Mouse (Mus musculus) layer of hippocampus, adult 9-11 months (tissue): ENCODE results near the gene Smg6.
A peak's percentile ranks its signal among the peaks of the same experiment; 100 is the strongest.
"Not testable (repeated sequence)": the region's sequence is repeated elsewhere in the genome, so short reads cannot be mapped to it uniquely, and the experiment has no call there.

ENCODE experiments used
- DNase-seq: peaks from one replicate; pipeline ENCODE4 v3.0.0; 2022

The Smg6 gene

DNA sequence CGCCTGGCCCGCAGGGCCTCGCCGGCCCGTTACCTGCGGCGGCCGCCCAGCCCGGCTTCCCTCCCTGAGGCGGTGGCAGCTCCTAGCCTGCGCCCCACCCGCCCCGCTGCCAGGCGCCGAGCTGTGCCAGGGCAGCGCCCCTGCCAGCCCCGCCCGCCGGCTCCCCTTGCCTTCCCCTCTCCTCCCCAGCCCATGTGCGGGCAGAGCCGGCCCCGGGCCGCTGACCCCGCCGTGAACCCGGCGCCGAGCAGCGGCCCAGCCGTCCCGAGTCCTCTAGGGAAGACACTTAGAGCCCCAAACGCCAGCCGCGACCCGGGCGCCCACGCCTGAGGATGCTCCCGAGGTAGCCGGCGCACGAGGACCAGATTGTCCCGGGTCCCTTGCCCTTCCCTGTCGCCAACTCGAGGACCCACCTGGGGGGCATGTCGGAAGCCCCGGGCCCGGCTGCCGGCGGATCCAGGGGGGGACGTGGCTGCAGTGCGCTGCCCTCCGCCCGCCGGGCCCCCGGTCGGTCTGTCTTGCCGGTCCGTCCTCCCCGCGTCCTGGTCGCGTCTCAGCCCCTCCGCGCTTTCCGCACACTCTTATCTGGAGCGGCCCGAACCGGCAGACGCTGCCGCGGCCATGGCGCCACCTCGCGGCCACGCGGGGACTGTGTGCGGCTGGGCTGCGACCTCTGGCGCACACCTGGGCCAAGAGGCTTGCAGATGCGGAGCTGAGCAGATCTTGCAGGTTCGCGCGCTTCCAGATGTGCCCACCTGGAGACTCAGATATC, 243.2 kb downstream of the Smg6 start:
- no peak for DNase-seq

GRCm38 (mm10) chr11:75169405-75170080, 243.9 kb downstream of the Smg6 start, which contains the start of gene Hic1:
Hic1 (minus strand) TSS chr11:75169519.
- no peak for DNase-seq

- DNase-seq, result peak; percentile 93
These were observed 244.6 kb downstream of the Smg6 start for GRCm38 (mm10) chr11:75170136-75170751.

GRCm38 (mm10) chr11:75171186-75171865, 245.7 kb downstream of the Smg6 start:
- no peak for DNase-seq

DNA sequence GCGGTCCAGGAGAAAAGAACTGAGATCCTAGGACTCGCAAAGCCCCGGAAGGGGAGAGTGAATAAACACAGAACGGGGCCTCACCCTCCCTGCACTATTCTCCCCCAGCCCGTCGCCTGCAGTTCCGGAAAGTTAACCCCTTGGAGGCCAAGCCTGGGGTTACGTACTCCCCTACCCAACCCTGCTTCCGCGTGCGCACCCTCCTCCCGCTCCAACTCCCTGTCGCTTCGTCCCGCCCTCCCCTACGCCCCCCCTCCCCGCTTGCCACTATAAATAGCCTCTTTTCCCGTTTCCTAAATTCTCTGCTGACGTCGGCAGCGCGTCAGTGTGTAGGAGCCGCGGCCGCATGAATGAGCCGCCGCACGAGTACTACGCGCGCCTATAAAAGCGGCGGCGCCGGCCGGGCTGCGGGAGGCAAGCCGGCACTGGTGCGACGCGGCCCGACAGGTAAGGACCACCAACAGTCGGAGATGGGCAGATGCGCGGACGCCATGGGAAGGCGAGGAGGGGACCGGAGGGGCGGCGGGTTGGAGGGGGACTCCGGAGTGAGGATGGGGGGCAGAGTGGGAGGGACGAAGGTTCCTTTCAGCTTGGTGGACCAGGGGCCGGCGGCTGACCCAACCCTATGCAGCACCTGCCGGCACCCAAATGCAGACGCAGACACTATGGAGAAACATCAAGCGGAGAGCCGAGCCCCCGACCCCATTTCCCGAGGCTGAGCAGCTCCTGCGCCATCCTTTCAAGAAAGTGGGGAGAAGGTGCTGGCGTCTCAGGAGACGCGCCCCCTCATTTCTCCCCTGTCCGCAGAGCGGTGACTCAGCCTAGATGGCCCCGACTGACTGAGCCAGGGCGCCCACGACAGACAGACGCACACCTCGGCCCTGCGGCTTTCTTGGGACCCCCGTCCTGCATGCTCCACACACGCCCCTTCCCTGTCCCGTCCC, 246.8 kb downstream of the Smg6 start:
- peak; percentile 65 for DNase-seq

GRCm38 (mm10) chr11:75173095-75173798, 247.6 kb downstream of the Smg6 start:
- peak; percentile 97 for DNase-seq

- no peak for DNase-seq
These were observed 248.2 kb downstream of the Smg6 start for GRCm38 (mm10) chr11:75173799-75174165.

- DNase-seq, result not testable (repeated sequence)
These were observed 249.0 kb downstream of the Smg6 start for GRCm38 (mm10) chr11:75174574-75174973.

DNA sequence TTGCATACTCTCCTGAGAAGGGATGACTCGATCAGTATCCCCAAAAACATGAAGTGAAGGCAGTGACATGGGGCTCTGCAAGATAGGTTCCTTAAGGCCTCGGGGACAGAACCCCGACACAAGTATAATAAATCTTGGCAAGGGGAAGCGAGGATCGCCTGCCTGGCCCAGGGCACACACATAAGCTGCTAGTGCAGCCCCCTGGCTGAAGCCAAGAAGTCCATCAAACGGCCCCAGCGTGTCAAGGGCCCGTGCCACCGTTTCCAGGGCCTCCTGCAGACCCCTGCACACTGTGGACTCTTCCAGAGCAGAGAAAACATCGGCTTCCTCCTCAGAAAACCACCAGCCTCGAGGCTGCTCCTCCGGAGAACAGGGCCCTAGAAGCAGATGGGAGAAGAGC, 252.4 kb downstream of the Smg6 start:
- no peak for DNase-seq

DNA sequence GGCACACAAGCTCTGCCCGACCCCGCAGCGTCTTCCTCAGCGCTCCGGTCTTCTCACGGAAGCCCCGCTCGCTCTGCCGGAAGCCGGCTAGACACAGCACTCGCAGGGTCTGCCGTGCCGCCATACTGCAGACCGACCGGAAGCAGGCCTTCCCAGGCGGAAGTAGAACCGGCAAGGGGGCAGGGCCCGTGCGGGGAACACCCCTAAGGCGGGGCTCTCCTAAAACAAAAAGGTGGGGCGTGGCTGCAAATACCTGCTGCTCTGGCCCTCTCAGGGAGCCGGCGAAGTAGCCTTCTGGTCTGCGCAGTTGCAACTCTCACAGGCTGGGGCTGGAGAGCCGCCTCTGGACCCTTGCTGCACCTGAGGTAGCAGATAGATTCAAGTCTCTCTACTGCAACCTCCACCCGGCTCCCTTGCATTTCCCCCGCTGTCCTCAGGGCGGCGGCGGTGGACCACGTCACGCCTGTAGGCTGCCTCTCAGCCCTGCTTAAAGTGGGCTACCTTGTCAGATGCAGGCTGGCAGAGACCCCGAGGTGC, 253.1 kb downstream of the Smg6 start, which contains the start of gene Ovca2:
Ovca2 (minus strand) TSS at position 164 of the 537 bp plus-strand sequence.
- peak; percentile 93 for DNase-seq

- peak; percentile 87 for DNase-seq
These were observed 258.4 kb downstream of the Smg6 start for GRCm38 (mm10) chr11:75183917-75184570.

- no peak for DNase-seq
These were observed 258.9 kb downstream of the Smg6 start for GRCm38 (mm10) chr11:75184573-75184972.

DNA sequence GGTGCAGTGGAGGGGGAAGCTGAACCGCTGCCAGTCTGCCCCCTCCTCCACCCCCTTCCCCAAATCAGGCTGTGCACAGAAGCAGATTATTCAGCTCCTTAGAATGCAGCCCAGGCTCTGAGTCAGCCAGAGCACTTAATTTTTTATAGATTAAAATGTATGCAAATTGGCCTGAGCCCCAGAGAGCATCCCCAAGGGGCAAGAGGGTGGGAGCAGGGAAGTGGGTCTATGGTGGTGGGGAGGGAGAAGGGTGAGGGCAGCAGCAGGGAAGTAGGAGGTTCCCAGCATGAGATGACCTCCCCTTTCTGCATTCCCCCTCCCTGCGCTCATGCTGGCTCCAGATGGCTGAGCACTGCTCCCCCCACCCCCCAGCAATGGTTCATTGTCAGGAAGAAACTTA, 259.4 kb downstream of the Smg6 start:
- no peak for DNase-seq

DNA sequence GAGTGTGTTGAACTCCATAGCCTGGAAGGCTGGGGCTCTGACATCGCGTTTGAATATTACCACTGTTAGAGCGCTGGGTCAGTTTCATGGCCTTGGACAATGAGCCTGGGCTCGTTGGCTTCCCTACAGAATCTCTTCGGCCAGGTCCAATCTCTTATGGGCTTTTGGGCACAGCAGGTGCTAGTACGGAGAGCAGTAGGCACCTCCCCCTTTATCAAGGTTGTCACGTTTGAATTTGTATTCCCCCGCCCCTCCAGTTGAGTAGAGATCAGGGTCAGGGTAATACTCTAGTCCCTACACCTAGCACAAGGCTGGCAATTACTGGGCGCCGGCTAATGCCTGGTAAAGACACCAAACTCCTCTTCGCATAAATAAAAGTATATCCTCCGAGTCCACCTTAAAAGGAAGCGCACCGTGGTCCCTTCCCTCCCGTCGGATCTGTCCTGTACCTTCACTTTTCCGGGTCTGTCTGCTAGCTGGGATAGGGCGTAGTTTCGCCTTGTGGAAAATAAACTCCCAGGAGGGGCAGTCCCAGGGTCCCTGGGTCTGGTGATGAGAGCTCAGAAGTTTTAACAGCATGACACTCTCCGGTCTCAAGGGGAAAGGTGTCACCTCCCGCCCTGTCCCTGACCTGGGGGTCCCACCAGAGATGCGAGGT, 264.2 kb downstream of the Smg6 start:
- no peak for DNase-seq

DNA sequence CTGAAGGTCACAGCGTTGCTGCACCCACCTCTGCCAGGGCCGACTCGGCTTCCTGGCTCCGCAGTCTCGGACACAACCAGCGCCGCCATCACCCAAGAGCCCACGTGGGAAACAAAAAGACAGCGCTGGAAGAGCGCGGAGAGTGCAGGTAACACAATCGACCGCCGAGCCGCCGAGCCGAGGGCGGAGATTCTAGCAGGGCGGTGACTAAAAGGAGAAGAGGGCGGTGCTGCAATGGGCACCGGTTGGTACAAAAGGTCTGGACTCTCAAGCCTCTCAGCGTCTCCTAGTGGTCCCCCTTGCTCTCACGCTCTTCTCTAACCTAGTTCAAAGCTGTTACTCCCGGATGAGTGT, 264.7 kb downstream of the Smg6 start:
- DNase-seq, result peak; percentile 81

- DNase-seq, result no peak
These were observed 265.4 kb downstream of the Smg6 start, which contains the start of gene Dph1 for GRCm38 (mm10) chr11:75190905-75191441. Dph1 (minus strand) TSS chr11:75191241.

DNA sequence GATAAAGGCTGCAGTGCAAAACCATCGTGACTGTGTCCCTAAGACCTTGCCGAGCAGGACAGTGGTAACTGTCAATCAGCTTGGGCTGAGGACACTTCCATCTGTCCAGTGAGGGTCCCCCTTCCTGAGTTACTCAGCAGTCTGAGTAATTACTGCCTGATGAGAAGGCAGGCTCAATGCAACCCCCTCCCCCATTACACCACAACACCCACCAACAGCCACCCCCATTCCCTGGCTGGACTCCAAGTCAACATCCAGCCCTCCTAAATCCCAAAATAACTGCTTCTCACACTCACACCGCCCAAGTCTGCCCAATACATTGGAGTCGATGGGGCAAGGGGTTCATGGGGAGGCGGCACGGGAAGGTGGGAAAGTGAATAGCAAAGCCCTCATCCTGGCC, 266.2 kb downstream of the Smg6 start:
- no peak for DNase-seq

GRCm38 (mm10) chr11:75192336-75193214, 267.0 kb downstream of the Smg6 start:
- peak; percentile 74 for DNase-seq
